In the genomic region with DNA sequence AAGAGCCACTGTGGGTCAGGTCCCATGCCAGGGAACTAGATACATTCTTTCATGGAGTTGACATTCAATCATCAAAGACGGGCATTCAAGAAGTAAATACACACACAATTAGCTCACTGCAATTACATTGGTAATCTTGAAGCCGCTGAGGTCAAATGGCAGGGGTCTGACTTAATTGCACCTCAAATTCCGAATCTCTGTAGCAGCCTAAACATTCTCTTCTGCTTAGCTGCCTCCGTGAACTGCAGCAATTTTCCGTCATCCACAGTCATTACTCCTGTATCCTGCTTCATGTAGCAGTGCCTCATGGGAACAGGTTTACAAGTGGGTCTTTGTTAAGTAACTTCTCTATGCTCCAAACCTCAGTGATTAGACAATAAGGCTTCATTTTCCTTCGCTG, we compare ENCODE assay signal across 31 mouse cellular contexts. TPM values are rescaled to one million over a fixed set of nuclear protein-coding genes. Genes with fewer than 3 reads are reported as not detected.
DNase-seq lines count a peak whose midpoint lies in the region; ATAC-seq and TF ChIP-seq lines count a peak whose summit lies in the region.
"Had no signal": no experiment of that assay in that cellular context is flagged by ENCODE, and none has a peak within 500 bp of the region (broad histone marks: within the 10 kb centered on the region; RNA-seq: fewer than 3 reads in every experiment).

No protein-coding gene starts in this region.

- WGBS in hindbrain, embryonic 16.5 days = 49% methylated on average over 6 of the region's 6 CpGs
- 52% methylated on average over 6 of the region's 6 CpGs for WGBS in hindbrain, postnatal 0 days
- WGBS in embryonic facial prominence, embryonic 13.5 days = 17% methylated on average over 6 of the region's 6 CpGs

- DNase-seq in embryo, embryonic 10 days (ENCODE audit: low spot score) = peak; percentile 41
- DNase-seq in embryo, embryonic 11 days = no peak
- DNase-seq in hindbrain, postnatal 0 days (ENCODE audit: low spot score) = no peak
- peak; percentile 79 for DNase-seq in retina, postnatal 1 day
- no peak for DNase-seq in gastrocnemius, postnatal 36 days
- DNase-seq: adrenal gland, postnatal 25 days; cerebellum, adult 9-11 months; gastrocnemius, postnatal 14 days; heart, adult 18-20 months; heart, postnatal 14 days; kidney, adult 2 months; kidney, postnatal 25 days; liver, postnatal 0 days; lung, postnatal 14 days; thymus, adult 18-20 months; thymus, postnatal 36 days had no signal

- no peak overlapping the region for H3K4me3 ChIP-seq in hindbrain, embryonic 16.5 days (ENCODE audit: low read length)
- H3K4me3 ChIP-seq in hindbrain, postnatal 0 days (ENCODE audit: low read length) = no peak overlapping the region
- H3K4me3 ChIP-seq in embryonic facial prominence, embryonic 13.5 days = no peak overlapping the region
- H3K4me3 ChIP-seq: forebrain, embryonic 10.5 days; heart, embryonic 12.5 days; neural tube, embryonic 15.5 days had no signal

- ATAC-seq in hindbrain, embryonic 16.5 days = 0 out of 2 replicates have a peak, but pooled peaks have one; percentile 12
- no peak for ATAC-seq in hindbrain, postnatal 0 days
- no peak for ATAC-seq in embryonic facial prominence, embryonic 13.5 days (ENCODE audit: insufficient number of reproducible peaks, insufficient read depth, low FRiP score, low TSS enrichment, low read depth)
- ATAC-seq: liver, postnatal 0 days had no signal

- H3K4me2 ChIP-seq in hindbrain, embryonic 16.5 days (ENCODE audit: low read length) = no peak overlapping the region
- H3K4me2 ChIP-seq in hindbrain, postnatal 0 days (ENCODE audit: low read depth, low read length) = no peak overlapping the region
- H3K4me2 ChIP-seq in embryonic facial prominence, embryonic 13.5 days = no peak overlapping the region
- H3K4me2 ChIP-seq: heart, embryonic 12.5 days; midbrain, embryonic 11.5 days; neural tube, embryonic 15.5 days had no signal

- H3K27me3 ChIP-seq in hindbrain, embryonic 16.5 days (replicated peaks; ENCODE audit: control insufficient read depth, insufficient read depth, low read length) = no peaks in the 10 kb centered on the region
- H3K27me3 ChIP-seq in hindbrain, postnatal 0 days (ENCODE audit: insufficient read depth, low read length) = no peaks in the 10 kb centered on the region
- no peaks in the 10 kb centered on the region for H3K27me3 ChIP-seq in embryonic facial prominence, embryonic 13.5 days
- H3K27me3 ChIP-seq: heart, embryonic 12.5 days; neural tube, embryonic 15.5 days had no signal

- H3K36me3 ChIP-seq in hindbrain, embryonic 16.5 days (ENCODE audit: control insufficient read depth, insufficient read depth, low read length) = peaks cover 26% of the 10 kb centered on the region
- peaks cover 18% of the 10 kb centered on the region; the same call in 1 of the 2 replicates for H3K36me3 ChIP-seq in hindbrain, postnatal 0 days (ENCODE audit: insufficient read depth, low read length)
- H3K36me3 ChIP-seq in embryonic facial prominence, embryonic 13.5 days = no peaks in the 10 kb centered on the region
- H3K36me3 ChIP-seq: forebrain, embryonic 10.5 days; heart, embryonic 12.5 days had no signal

- no peak overlapping the region for H3K9ac ChIP-seq in hindbrain, embryonic 16.5 days (ENCODE audit: low read depth, low read length)
- no peak overlapping the region for H3K9ac ChIP-seq in hindbrain, postnatal 0 days (replicated peaks; ENCODE audit: low read length)
- no peak overlapping the region for H3K9ac ChIP-seq in embryonic facial prominence, embryonic 13.5 days
- H3K9ac ChIP-seq: heart, embryonic 12.5 days; liver, postnatal 0 days; neural tube, embryonic 15.5 days had no signal

- no peaks in the 10 kb centered on the region for H3K4me1 ChIP-seq in hindbrain, embryonic 16.5 days (ENCODE audit: control insufficient read depth, insufficient read depth, low read depth, low read length)
- no peaks in the 10 kb centered on the region for H3K4me1 ChIP-seq in hindbrain, postnatal 0 days (ENCODE audit: insufficient read depth, low read length)
- H3K4me1 ChIP-seq in embryonic facial prominence, embryonic 13.5 days = peaks cover 26% of the 10 kb centered on the region
- H3K4me1 ChIP-seq: heart, embryonic 12.5 days had no signal

- TF ChIP-seq CTCF in hindbrain, postnatal 0 days (IDR thresholded peaks at IDR 0.05; ENCODE audit: low read depth) = no peak

- no peaks in the 10 kb centered on the region for H3K9me3 ChIP-seq in hindbrain, embryonic 16.5 days (ENCODE audit: control insufficient read depth, low read length)
- H3K9me3 ChIP-seq in hindbrain, postnatal 0 days (ENCODE audit: low read length) = no peaks in the 10 kb centered on the region
- H3K9me3 ChIP-seq in embryonic facial prominence, embryonic 13.5 days = no peaks in the 10 kb centered on the region
- H3K9me3 ChIP-seq: heart, embryonic 12.5 days; neural tube, embryonic 15.5 days had no signal

- intact Hi-C loops in gastrocnemius, postnatal 36 days (cut with DNase I) = loop anchor here (1.0 to 10.0 kb wide), 2 partner anchors 20 to 1713 kb away; no protein-coding TSS in a partner anchor

- no peak overlapping the region for H3K27ac ChIP-seq in hindbrain, embryonic 16.5 days (ENCODE audit: low read depth, low read length)
- no peak overlapping the region for H3K27ac ChIP-seq in hindbrain, postnatal 0 days
- H3K27ac ChIP-seq in embryonic facial prominence, embryonic 13.5 days = peak overlapping the region; percentile 35; the same call in 1 of the 2 replicates
- H3K27ac ChIP-seq: forebrain, embryonic 10.5 days; neural tube, embryonic 15.5 days had no signal

RNA-seq across cellular contexts. Expression of gene Gm21954, which starts 20.0 kb away (rescaled TPM):
- not detected in 2 replicates for polyA plus RNA-seq in hindbrain, embryonic 16.5 days (2015; fragmentation: Nextera tagmentation; extraction: Ambion mirVana)
- not detected in 2 replicates for total RNA-seq in hindbrain, postnatal 0 days (2014; rRNA removed)
- not detected in 2 replicates for polyA plus RNA-seq in hindbrain, postnatal 0 days (2015; fragmentation: Nextera tagmentation; extraction: Ambion mirVana)
- polyA plus RNA-seq in embryonic facial prominence, embryonic 13.5 days (2015; fragmentation: Nextera tagmentation; extraction: Ambion mirVana) = not detected in 2 replicates
- total RNA-seq in gastrocnemius, postnatal 36 days (2021) = not detected
- total RNA-seq: adrenal gland, postnatal 25 days; common myeloid progenitor, adult 5-6 weeks; gastrocnemius, postnatal 14 days; heart, adult 18-20 months; heart, postnatal 14 days; left cerebral cortex, adult 18-20 months; left cerebral cortex, postnatal 36 days; liver, adult 2 months; megakaryocyte progenitor cell, adult 5-6 weeks had no signal
- polyA plus RNA-seq: forebrain, embryonic 10.5 days; heart, embryonic 12.5 days; hindbrain, embryonic 11.5 days; intestine, embryonic 14.5 days; kidney, adult 2 months; liver, adult 2 months; liver, postnatal 0 days; midbrain, embryonic 11.5 days; neural tube, embryonic 15.5 days; small intestine, adult 2 months; stomach, embryonic 16.5 days had no signal

Comparison
In these comparisons a context has a peak if more than half of its experiments do, and no peak if none do; other contexts are left out.
1. DNase-seq: peak in embryo, embryonic 10 days (single experiment) and retina, postnatal 1 day (single experiment); none in embryo, embryonic 11 days (single experiment), hindbrain, postnatal 0 days (single experiment) and gastrocnemius, postnatal 36 days (0 of 2).